Mouse (Mus musculus) spleen, adult 2 months (tissue): ENCODE results near the gene Pxn. TPM values are rescaled to one million over a fixed set of nuclear protein-coding genes. Genes with fewer than 3 reads are reported as not detected.

Experiments used
- DNase-seq, 2 experiments: peaks; one replicate each; pipeline versions ENCODE4 v3.0.0 to v3.0.0-alpha.2; 2012 to 2021; ENCODE audit warnings: low spot score in 2 of 2, low read depth in 1 of 2
- H3K27ac ChIP-seq: fragments of 200-500 bp; 2 replicates; pipeline ENCODE4 v1.5.1; 2012; ENCODE audit warnings: low read length, inconsistent platforms; ENCODE audit not compliant: insufficient read depth
- H3K27me3 ChIP-seq: fragments of 200-500 bp; 2 replicates; pipeline ENCODE4 v1.6.1; 2012; ENCODE audit warnings: mild to moderate bottlenecking, moderate library complexity, low read length, inconsistent platforms; ENCODE audit not compliant: control insufficient read depth, insufficient read depth
- H3K36me3 ChIP-seq: fragments of 200-500 bp; 2 replicates; pipeline ENCODE4 v1.6.1; 2012; ENCODE audit warnings: mild to moderate bottlenecking, low read length, inconsistent platforms; ENCODE audit not compliant: control insufficient read depth, insufficient read depth
- H3K4me1 ChIP-seq: fragments of 200-500 bp; 2 replicates; pipeline ENCODE4 v1.6.1; 2011; ENCODE audit warnings: inconsistent platforms; ENCODE audit not compliant: control insufficient read depth, insufficient read depth, insufficient read length
- H3K4me3 ChIP-seq: fragments of 200-500 bp; 2 replicates; pipeline ENCODE4 v1.5.1; 2011; ENCODE audit warnings: mild to moderate bottlenecking, inconsistent platforms; ENCODE audit not compliant: insufficient read depth, insufficient read length; ENCODE audit errors: extremely low read depth
- CTCF ChIP-seq: fragments of 200-500 bp; IDR thresholded peaks from 2 replicates; pipeline ENCODE4 v1.5.1; 2011; ENCODE audit warnings: mild to moderate bottlenecking, inconsistent platforms; ENCODE audit not compliant: insufficient read depth, insufficient read length, insufficient replicate concordance; ENCODE audit errors: extremely low read depth
- POLR2A ChIP-seq: fragments of 200-500 bp; IDR thresholded peaks from 2 replicates; pipeline ENCODE4 v1.6.1; 2011; ENCODE audit warnings: low read depth, low read length, inconsistent platforms
- WGBS: fragments of 180-500 bp; shearing (Covaris S2); methylation state at CpG from one replicate; pipeline ENCODE4 v1.1.7; 2018; 5-methylcytosine and 5-hydroxymethylcytosine counted together
- polyA plus RNA-seq: library from polyadenylated mRNA; depleted of rRNA; stranded (reverse); fragments of >200 nt; gene quantifications from 2 replicates; pipeline ENCODE4 v1.2.3, GENCODE M21; 2012

Pxn gene
- polyA plus RNA-seq, 1 experiment = 63.8 TPM

DNA sequence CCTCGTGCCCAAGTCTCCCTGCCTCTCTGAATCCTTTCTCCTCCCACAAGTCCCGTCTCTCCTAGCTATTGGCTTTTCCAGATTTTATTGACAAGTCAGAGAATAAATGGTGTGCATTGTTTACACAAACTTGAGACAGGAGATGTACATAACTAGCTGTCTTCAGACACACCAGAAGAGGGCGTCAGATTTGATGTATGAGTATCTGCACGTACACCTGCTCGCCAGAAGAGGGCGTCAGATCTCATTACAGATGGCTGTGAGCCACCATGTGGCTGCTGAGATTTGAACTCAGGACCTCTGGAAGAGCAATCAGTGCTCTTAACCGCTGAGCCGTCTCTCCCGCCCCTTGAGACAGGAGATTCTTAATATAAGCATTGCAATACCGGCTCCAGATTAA, 33.3 kb upstream of the Pxn start:
- DNase-seq = no peak

DNA sequence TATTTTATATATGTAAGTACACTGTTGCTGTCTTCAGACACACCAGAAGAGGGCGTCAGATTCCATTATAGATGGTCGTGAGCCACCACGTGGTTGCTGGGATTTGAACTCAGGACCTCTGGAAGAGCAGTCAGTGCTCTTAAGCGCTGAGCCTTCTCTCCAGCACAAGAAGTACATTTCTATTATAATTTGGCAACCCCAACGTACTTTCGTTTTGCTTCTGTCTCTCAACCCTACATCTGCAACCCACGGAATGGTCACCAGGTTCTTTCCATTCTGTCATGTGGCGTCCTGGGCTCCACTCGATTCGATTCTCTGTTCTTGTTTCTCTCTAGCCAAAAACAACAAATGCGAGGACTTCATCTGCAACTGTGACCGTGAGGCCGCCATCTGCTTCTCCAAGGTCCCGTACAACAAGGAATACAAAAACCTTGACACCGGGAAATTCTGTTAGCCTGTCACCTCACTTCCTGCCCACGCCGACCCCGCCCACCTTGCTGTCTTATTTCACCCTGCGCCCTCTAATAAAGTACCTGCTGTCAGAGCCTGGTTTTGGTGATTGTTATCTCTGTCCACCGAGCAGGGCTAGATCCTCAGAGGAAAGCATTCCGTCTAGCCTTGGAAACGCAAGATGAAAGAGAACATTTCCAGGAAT, 32.2 kb upstream of the Pxn start:
- TF ChIP-seq CTCF (no peak), POLR2A (no peak)
- DNase-seq = no peak
- Histone ChIP-seq H3K27me3 (no peaks in the 10 kb centered on the region), H3K4me3 (peak overlapping the region; percentile 47; the same call in 1 of the 2 replicates), H3K36me3 (peaks cover 2% of the 10 kb centered on the region), H3K4me1 (no peaks in the 10 kb centered on the region), H3K27ac (no peak overlapping the region)
- 49% methylated on average over 22 of the region's 22 CpGs for whole genome bisulfite sequencing

More for the DNA sequence above, 33.3 kb upstream of the Pxn start:
- H3K4me3 ChIP-seq = no peak overlapping the region
- no peaks in the 10 kb centered on the region for H3K27me3 ChIP-seq
- TF ChIP-seq POLR2A = no peak
- no peak for TF ChIP-seq CTCF
- WGBS = 76% methylated on average over 10 of the region's 10 CpGs
- no peak overlapping the region for H3K27ac ChIP-seq
- peaks cover 1% of the 10 kb centered on the region; the same call in 1 of the 2 replicates for H3K36me3 ChIP-seq
- no peaks in the 10 kb centered on the region for H3K4me1 ChIP-seq

DNA sequence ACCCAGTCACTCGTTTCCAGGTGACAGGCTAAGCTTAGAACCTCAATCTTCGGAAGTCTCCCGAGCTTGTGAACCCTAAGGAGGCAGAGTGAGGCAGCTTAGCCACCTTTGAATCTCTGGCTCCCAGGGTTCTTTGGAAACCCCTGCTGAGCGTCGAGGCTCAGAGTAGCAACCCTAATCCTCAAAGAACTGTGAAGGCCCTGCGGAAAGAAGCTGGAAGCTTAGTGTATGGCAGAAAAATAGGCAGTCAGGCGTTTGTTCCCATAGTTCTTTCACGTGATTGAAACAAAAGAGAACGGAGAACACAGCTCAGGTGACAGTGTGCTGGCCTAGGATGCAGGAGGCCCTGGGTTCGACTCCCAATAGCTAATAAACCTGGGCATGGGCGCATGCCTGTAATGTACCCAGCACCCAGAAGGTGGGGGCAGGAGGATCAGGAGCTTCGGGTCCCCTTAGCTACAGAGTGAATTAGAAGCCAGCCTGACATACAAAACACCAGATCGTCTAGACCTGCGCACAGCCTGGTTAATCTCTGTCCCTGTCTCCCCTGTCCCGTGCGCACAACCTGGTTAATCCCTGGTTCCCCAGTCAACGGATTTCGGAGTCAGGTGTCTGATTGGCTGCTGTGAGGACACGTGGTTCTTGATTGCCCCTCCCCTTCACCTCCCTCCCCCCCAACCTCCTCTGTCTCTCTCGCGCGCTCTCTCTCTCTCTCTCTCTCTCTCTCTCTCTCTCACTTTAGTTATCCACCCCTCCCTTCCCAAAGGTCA, 31.0 kb upstream of the Pxn start:
- Histone ChIP-seq H3K4me3 (peak overlapping the region; percentile 49), H3K4me1 (no peaks in the 10 kb centered on the region), H3K27me3 (no peaks in the 10 kb centered on the region), H3K36me3 (peaks cover 4% of the 10 kb centered on the region), H3K27ac (no peak overlapping the region)
- WGBS = 41% methylated on average over 22 of the region's 22 CpGs
- no peak for DNase-seq
- no peak for TF ChIP-seq POLR2A
- TF ChIP-seq CTCF = no peak

- WGBS = 75% methylated on average over 12 of the region's 12 CpGs
- H3K4me3 ChIP-seq = peak overlapping the region; percentile 49; the same call in 1 of the 2 replicates
- no peaks in the 10 kb centered on the region for H3K27me3 ChIP-seq
Measured at GRCm38 (mm10) chr5:115476107-115476727, 30.3 kb upstream of the Pxn start.

GRCm38 (mm10) chr5:115479561-115479960, 26.9 kb upstream of the Pxn start:
- Histone ChIP-seq H3K4me1 (no peaks in the 10 kb centered on the region), H3K4me3 (no peak overlapping the region), H3K27ac (no peak overlapping the region), H3K27me3 (no peaks in the 10 kb centered on the region), H3K36me3 (peaks cover 4% of the 10 kb centered on the region)
- 95% methylated on average over 15 of the region's 15 CpGs for WGBS
- no peak for DNase-seq
- no peak for TF ChIP-seq CTCF
- no peak for TF ChIP-seq POLR2A

More at GRCm38 (mm10) chr5:115476107-115476727, 30.3 kb upstream of the Pxn start:
- TF ChIP-seq POLR2A (no peak), CTCF (no peak)
- no peak overlapping the region for H3K27ac ChIP-seq
- DNase-seq = no peak
- no peaks in the 10 kb centered on the region for H3K4me1 ChIP-seq
- H3K36me3 ChIP-seq = peaks cover 4% of the 10 kb centered on the region

- peaks cover 4% of the 10 kb centered on the region for H3K36me3 ChIP-seq
- WGBS = 73% methylated on average over 27 of the region's 27 CpGs
- TF ChIP-seq POLR2A (no peak), CTCF (no peak)
- no peak overlapping the region for H3K27ac ChIP-seq
- H3K27me3 ChIP-seq = no peaks in the 10 kb centered on the region
- DNase-seq = no peak
- H3K4me1 ChIP-seq = no peaks in the 10 kb centered on the region
- H3K4me3 ChIP-seq = peak overlapping the region; percentile 16; the same call in 1 of the 2 replicates
Measured at GRCm38 (mm10) chr5:115480101-115480500, 26.4 kb upstream of the Pxn start.
